Mouse (Mus musculus) thymus, adult 2 months (tissue): ENCODE measurements around the gene Catsperg1. TPM values are rescaled to one million over a fixed set of nuclear protein-coding genes. Genes with fewer than 3 reads are reported as not detected.

Source experiments
- DNase-seq: peaks from one replicate; pipeline ENCODE4 v3.0.0; 2021
- H3K27ac ChIP-seq: fragments of 200-500 bp; 2 replicates; pipeline ENCODE4 v1.5.1; 2012; ENCODE audit warnings: low read length, control low read depth; ENCODE audit not compliant: control insufficient read depth, insufficient read depth
- H3K27me3 ChIP-seq: fragments of 200-500 bp; 2 replicates; pipeline ENCODE4 v1.6.1; 2012; ENCODE audit warnings: mild to moderate bottlenecking, low read length, moderate library complexity, mixed read lengths; ENCODE audit not compliant: control insufficient read depth, insufficient read depth
- H3K36me3 ChIP-seq: fragments of 200-500 bp; 2 replicates; pipeline ENCODE4 v1.6.1; 2012; ENCODE audit warnings: mild to moderate bottlenecking, low read length, moderate library complexity; ENCODE audit not compliant: control insufficient read depth, insufficient read depth
- H3K4me1 ChIP-seq: fragments of 200-500 bp; replicated peaks from 2 replicates; pipeline ENCODE4 v1.6.1; 2012; ENCODE audit warnings: low read length; ENCODE audit not compliant: control insufficient read depth, insufficient read depth
- H3K4me3 ChIP-seq: fragments of 200-500 bp; 2 replicates; pipeline ENCODE4 v1.5.1; 2012; ENCODE audit warnings: mild to moderate bottlenecking, low read length, control low read depth, moderate library complexity; ENCODE audit not compliant: control insufficient read depth, insufficient read depth
- CTCF ChIP-seq: fragments of 200-500 bp; IDR thresholded peaks from 2 replicates; pipeline ENCODE4 v1.5.1; 2012; ENCODE audit warnings: mild to moderate bottlenecking, control low read depth, low read length, moderate library complexity, borderline replicate concordance; ENCODE audit not compliant: control insufficient read depth, poor library complexity, insufficient read depth; ENCODE audit errors: extremely low read depth
- POLR2A ChIP-seq: fragments of 200-500 bp; IDR thresholded peaks from 2 replicates; pipeline ENCODE4 v1.6.1; 2012; ENCODE audit warnings: mild to moderate bottlenecking, low read length, control low read depth, moderate library complexity; ENCODE audit not compliant: control insufficient read depth, poor library complexity, insufficient read depth; ENCODE audit errors: extremely low read depth
- WGBS: fragments of 180-500 bp; shearing (Covaris S2); methylation state at CpG from one replicate; pipeline ENCODE4 v1.1.7; 2018; 5-methylcytosine and 5-hydroxymethylcytosine counted together
- polyA plus RNA-seq: library from polyadenylated mRNA; depleted of rRNA; stranded (reverse); fragments of >200 nt; gene quantifications from 2 replicates; pipeline ENCODE4 v1.2.3, GENCODE M21; 2012; rRNA removed

The Catsperg1 gene
- polyA plus RNA-seq = 1.7 and 2.5 TPM in 2 replicates

DNA sequence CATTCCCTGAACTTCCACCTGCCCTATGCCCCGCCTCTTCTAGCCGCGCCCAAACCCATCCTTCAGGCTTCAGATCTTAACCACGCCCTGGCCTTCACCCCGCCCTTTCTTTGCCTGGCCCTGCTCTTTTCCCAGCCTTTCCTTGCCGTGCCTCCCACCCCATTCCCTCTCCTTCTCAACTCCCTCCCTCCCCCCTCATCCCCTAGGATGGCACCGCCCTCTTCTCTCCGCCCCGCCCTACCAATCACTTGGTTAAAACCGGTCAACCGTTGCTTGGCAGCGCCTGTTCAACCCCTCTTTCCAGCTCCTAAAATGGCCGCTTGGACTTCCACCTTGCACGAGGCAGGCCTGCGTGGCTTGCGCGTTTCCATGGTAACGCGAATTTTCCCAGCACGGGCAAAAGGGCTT lies at the start of gene Catsperg1:
Catsperg1 (minus strand) TSS at position 361 of the 408 bp plus-strand sequence.
- WGBS = 71% methylated on average over 20 of the region's 20 CpGs
- no peak for DNase-seq
- H3K27ac ChIP-seq = no peak within 1 kb of the TSS
- no peak for TF ChIP-seq POLR2A
- no peak for TF ChIP-seq CTCF
- H3K36me3 ChIP-seq = no peaks in the 10 kb centered on the region
- no peaks in the 10 kb centered on the region for H3K27me3 ChIP-seq
- H3K4me3 ChIP-seq = no peak within 1 kb of the TSS
- H3K4me1 ChIP-seq = peaks cover 7% of the 10 kb centered on the region

DNA sequence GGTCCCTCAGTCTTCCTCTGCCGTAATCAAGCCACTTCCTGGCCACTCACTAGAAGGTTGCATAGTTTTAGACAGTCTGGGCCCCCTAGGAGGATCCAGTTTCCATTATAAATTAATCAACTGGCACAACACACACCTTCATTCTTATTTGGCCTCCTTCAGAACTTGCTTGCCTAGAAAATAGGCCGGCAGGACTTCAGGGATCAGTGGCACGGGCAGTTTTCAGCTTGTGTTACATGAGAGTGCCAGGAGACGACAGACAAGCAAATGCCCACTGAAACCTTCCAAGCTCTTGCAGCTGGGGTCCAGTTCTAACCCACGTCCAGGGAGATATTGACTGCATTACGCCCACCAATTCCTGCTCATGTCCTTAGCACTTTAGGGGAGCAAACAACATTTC lies 48.3 kb upstream of the Catsperg1 start:
- peaks cover 33% of the 10 kb centered on the region for H3K4me1 ChIP-seq
- H3K4me3 ChIP-seq = no peak overlapping the region
- no peaks in the 10 kb centered on the region for H3K27me3 ChIP-seq
- TF ChIP-seq CTCF (no peak), POLR2A (no peak)
- WGBS = 92% methylated on average over 6 of the region's 6 CpGs
- peaks cover 28% of the 10 kb centered on the region for H3K36me3 ChIP-seq
- DNase-seq = no peak
- H3K27ac ChIP-seq = no peak overlapping the region

- peak overlapping the region; percentile 63 for H3K27ac ChIP-seq
- H3K4me1 ChIP-seq = peaks cover 24% of the 10 kb centered on the region
- peak; percentile 52 for DNase-seq
- TF ChIP-seq CTCF = no peak
- no peak for TF ChIP-seq POLR2A
- H3K36me3 ChIP-seq = peaks cover 48% of the 10 kb centered on the region
- no peaks in the 10 kb centered on the region for H3K27me3 ChIP-seq
- no peak overlapping the region for H3K4me3 ChIP-seq
- 63% methylated on average over 10 of the region's 10 CpGs for WGBS
These were observed 46.2 kb upstream of the Catsperg1 start for GRCm38 (mm10) chr7:29259781-29260730.

DNA sequence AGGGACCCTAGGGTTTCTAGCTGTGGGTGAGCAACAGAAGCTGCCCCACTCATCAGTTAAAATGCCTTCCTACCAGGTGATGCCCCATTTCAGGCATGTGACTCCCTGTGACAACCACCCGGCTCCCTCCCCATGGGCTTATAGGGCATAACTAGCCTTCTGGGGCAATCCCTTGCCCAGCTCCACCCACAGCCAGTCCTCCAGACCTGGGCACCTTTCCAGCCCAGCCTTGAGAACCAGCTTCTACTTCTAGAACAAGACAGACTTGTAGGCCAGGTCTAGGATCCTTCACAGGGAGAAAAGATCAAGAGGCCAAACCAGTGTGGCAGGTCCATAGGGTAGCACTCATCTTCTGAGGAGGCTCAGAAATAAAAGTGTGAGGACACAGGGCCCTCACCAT lies 43.5 kb upstream of the Catsperg1 start:
- H3K4me3 ChIP-seq = no peak overlapping the region
- no peak for DNase-seq
- H3K27ac ChIP-seq = no peak overlapping the region
- H3K36me3 ChIP-seq = peaks cover 51% of the 10 kb centered on the region
- WGBS = 100% methylated on average over 1 of the region's 1 CpGs
- H3K27me3 ChIP-seq = no peaks in the 10 kb centered on the region
- TF ChIP-seq CTCF (no peak), POLR2A (no peak)
- peaks cover 31% of the 10 kb centered on the region for H3K4me1 ChIP-seq

DNA sequence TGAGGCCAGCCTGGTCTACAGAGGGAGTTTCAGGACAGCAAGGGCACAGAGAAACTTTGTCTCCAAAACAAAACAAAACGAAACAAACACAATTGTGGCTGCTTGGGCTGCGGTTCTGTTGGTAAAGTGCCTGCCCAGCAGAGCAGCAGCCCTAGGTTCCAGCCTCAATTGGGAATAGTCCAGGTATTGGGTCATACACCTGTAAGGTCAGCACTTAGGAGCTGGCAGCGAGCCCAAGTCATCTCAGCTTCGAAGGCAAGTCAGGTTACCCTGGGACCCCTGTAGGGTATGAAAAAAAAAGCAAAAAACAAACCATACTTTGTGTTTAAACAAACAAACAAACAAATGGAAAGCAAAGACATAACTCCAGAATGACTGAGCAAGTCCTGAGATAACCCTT lies 42.0 kb upstream of the Catsperg1 start:
- TF ChIP-seq CTCF = no peak
- no peak for TF ChIP-seq POLR2A
- peaks cover 51% of the 10 kb centered on the region for H3K36me3 ChIP-seq
- 97% methylated on average over 4 of the region's 4 CpGs for WGBS
- no peak for DNase-seq
- no peaks in the 10 kb centered on the region for H3K27me3 ChIP-seq
- no peak overlapping the region for H3K27ac ChIP-seq
- peaks cover 35% of the 10 kb centered on the region for H3K4me1 ChIP-seq
- no peak overlapping the region for H3K4me3 ChIP-seq

GRCm38 (mm10) chr7:29253842-29254241 lies 40.0 kb upstream of the Catsperg1 start:
- H3K36me3 ChIP-seq = peaks cover 40% of the 10 kb centered on the region
- no peak for DNase-seq
- TF ChIP-seq POLR2A (no peak), CTCF (no peak)
- H3K4me3 ChIP-seq = no peak overlapping the region
- H3K27me3 ChIP-seq = no peaks in the 10 kb centered on the region
- peaks cover 33% of the 10 kb centered on the region for H3K4me1 ChIP-seq
- no peak overlapping the region for H3K27ac ChIP-seq
- 77% methylated on average over 5 of the region's 5 CpGs for WGBS
